Mouse (Mus musculus) megakaryocyte, embryonic 14.5 days (primary cell): ENCODE data around the gene Cldn7.

Source experiments
- FLI1 ChIP-seq: IDR thresholded peaks from 2 replicates; pipeline ENCODE4 v1.6.1; 2012; ENCODE audit warnings: low read length, inconsistent platforms, mixed read lengths
- GATA1 ChIP-seq: IDR thresholded peaks from 3 replicates; pipeline ENCODE4 v1.6.1; 2012; ENCODE audit warnings: mixed read lengths, low read length, inconsistent platforms, borderline replicate concordance

- TF ChIP-seq GATA1 (no peak), FLI1 (no peak)
Observed at GRCm38 (mm10) chr11:69981141-69981762, 16.7 kb downstream of the Cldn7 start, which contains the start of gene Ctdnep1.
